Mouse (Mus musculus): ENCODE results near the gene Cenpo.
A peak's percentile ranks its signal among the peaks of the same experiment; 100 is the strongest.
"Not testable (repeated sequence)": the region's sequence is repeated elsewhere in the genome, so short reads cannot be mapped to it uniquely, and the experiment has no call there.

Gene Cenpo

DNA sequence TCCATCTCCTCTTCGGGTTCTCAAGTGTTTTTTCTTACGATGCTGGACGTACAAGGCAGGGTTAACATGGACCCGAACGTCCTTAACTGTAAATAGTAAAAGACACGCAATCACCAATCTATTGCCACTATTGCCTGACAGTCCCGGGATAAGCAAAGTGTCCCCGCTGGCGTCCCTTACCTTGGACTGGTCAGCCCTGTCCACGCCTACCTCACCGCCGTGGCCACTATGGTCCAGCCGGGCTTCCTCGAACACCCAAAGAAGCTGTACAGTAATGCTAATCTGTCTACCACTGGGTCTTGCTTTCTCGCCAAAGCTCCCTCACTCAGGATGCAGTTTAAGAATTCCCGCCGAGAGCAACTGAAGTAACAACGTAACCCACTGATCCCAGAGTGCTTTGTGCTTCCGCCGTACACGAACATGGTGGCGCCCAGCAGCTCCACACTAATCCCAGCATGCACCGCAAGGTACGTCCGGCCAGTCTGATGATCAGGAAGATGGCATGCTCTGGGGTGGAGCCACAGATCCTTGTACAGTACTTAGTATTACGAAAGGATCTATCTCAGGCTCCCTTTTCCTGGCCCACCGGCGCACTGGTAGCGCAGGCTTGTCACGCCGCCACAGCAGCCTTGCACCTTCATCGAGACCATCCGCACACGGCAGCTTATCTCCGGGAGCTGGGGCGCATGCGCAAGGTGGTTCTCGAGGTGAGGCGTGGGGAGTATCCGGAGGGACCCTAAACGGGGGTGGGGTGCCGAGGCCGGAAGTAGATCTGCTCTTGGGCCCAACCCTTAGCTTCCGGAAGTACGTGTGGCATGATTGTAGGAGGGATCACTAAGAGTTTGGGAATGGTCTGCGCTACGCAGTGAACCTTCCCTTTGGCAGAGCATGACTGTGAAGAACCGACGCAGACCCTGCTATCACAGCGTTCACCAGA, at the start of gene Cenpo, which contains the start of gene Ptrhd1:
Gene Cenpo, minus strand, starts transcription at position 723 of the 937 bp plus-strand sequence.
Gene Ptrhd1, plus strand, starts transcription at position 456 of the 937 bp plus-strand sequence.
- peak; percentile 94 to 95 for DNase-seq

DNA sequence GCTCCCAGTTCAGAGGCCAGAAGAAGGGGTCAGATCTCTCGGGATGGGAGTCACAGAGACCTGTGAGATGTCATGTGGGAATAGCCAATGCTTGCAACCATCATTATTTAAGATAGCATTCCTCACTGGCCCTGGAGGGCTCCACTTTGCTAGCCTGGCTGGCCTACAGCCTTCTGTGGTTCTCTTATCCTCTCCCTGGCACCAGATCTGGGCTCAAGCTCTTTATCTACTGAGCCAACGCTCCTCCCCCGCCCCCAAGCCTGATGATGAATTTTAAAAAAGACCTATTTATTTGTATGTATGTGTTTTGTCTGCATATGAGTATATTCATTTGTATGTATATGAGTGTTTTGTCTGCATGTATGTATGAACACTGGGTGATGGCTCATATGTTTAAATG, 45.8 kb upstream of the Cenpo start:
- DNase-seq: no peak

DNA sequence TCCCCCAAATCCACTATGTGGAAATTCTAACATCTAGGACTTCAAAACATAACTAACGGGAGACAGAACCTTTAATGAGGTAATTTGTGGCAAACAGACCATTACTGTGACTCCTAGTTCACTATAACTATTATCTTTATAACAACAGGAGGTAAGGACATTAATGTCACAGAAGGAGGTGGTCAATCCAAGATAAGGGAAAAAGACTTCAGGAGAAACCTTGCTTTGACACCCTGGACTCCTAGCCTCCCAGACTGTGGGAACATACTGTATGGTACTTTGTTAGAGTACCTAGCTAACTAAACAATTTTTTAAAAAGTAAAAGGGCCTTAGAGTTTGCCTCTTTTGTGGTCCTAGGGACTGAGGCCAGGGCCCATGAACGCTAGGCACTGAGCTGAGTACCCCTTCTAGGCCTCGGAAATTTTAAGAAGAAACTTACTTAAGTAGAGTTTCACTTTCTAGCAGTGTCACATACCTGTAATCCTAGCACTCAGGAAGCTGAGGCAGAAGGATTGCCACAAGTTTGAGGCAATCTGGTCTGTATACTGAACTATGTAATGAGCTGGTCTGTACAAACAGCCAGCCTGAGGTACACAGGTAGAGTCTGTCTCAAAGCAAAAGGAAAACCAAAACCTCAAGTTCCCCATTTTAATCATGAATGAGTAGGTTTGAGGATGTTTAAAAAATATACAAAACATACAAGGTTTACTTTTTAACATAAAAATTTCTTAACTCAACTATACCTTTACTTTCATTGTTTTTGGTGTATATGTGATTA, 45.1 kb upstream of the Cenpo start:
- no peak for DNase-seq

DNA sequence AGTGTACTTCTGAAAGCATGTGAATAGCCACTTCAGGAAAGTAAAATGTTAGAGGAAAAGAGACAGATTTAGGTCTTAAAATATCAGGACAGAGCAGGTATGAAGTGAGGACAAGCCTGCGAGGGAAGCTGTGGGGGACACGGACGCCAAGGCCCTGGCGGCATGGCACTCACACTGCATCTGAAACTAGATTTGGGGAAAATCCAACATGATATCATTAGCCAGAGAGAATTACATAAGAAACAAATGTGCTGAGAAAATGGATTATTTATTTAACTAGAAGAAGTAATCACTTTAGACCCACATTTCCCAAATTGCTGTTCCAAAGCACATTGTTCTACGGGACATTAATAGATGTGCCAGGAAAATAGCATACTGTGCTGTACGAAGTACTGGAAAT, 37.0 kb upstream of the Cenpo start:
- DNase-seq: no peak

DNA sequence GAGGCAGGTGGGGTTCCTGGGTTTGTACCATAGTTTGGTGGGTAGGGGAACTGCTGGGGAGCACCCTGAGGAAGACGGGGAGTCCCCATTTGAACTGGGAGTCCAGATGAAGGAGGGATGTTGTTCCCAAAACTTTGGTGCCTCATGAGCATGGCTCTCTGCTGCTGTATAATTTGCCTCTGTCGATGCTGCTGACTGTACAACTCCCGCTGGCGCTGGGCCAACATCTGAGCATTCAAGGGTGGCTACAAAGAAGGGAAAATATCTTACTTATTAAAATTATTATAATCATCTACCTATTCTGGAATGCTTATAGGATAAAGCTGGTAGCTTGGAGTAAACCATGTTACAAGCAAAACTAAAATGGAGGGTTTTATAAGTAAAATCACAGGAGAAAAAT, 33.7 kb upstream of the Cenpo start:
- DNase-seq: no peak

DNA sequence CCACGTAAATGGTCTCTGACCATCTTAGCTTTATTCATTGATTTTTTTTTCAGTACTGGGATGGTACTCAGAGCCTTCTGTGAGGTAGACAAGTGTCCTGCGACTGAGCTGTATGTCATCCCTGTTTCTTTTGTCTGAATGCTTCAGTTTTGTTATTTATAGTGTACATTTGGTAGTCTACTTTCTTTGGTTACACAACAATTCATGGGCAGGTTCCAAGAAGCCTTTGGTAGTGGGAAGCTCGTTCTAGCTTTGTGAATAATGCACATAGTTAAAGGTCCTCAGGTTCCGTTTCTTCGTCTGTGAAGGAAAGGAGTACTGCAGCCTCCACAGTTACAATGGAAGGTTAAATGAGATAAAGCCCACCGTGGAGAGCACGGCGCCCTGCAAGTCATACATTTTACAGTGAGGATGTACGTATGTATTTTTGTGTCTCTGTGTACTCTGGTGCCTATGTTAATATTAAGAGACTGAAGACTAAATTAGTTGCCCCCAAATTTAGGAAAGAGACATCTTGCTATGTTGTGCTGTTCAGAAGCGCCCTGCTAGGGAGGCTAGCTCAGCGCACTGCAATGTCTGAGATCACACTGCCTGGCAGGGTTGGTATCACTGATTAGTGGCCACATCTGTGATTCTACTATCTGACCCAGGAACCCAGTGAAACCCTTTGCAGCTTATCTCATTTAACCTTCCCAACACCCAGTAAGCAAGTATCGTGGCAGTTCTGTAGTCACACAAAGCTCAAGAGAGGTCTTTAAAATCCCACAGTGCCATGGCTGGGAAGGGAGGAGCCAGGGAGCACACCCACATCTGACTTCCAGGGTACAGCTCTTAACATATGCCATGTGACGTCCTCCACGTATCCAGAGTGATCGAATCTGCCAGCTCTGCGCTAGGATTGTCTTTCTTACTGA, 18.9 kb upstream of the Cenpo start:
- DNase-seq: no peak

DNA sequence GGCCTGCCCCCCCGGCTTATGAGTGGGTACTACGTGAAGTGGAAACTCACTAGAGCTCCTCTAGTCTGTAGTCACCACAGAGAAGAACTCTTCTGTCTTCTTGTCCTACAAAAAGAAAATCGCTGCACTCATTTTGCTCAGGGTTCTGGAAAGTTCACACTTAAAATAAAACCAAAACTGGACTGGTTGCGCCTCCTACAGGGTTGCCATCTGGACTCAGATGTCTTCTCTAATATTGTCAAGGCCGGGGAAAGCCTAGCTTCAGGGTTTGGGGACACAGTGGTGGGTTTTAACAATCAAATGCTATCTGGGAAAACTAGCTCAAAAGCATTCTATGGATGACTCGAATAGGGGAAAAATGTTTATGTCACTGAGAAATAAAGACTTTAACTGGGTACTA, 15.7 kb upstream of the Cenpo start:
- no peak for DNase-seq

DNA sequence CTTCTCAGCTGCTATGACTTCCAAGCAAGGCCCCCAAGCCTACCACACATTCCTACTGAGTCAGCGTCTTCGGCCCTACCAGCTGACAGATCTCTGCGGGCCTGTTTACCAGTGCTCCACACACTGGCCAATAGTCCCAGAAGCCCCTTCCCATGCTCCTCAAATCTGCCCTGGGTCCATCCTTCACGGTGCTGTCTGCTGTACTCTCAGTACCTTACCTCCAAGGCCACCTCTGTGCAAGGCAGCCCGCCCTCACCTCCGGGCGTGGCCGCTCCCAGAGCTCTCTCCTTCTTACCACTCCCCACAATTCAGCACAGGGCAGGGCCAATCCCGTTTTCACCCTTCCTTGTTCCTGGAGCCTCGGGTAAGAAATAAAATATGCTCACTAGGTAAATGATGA, 11.6 kb upstream of the Cenpo start:
- no peak for DNase-seq

DNA sequence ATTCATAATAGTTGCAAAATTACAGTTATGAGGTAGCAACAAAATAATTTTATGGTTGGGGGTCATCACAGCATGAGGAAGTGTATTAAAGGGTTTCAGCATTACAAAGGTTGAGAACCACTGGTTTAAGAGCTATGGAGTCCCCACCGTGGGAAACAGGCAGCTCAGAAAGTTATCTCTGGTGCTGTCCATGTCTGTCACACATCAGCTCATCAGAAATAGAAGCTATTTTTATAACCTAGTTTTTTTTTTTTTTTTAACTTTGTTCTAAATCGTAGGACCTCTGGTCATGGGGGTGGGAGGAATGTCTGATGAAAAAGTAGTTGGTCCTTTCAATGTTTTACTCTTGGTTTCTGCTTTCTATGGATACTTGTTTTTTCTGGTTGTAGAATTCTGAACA, 9.7 kb upstream of the Cenpo start:
- no peak for DNase-seq

DNA sequence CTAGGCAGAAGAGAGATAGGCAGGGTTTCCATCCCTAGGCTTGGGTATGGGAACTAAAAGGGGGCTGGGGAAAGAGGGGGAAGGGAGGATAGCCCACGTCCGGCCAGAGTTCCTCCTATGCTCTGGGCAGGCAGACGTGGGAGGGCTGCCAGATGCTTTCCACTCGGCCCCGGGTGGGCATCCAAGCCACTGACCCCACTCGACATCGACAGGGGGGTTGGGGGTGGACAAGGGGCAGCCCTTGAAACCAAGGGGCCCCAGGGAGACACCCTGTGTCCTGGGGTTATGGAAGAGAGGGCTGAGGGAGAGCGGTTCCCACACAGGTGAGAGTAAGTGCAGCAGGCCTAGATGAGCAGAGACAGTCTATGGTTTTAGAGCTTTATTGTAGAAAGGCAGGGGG, 6.2 kb upstream of the Cenpo start:
- DNase-seq: not testable (repeated sequence)

DNA sequence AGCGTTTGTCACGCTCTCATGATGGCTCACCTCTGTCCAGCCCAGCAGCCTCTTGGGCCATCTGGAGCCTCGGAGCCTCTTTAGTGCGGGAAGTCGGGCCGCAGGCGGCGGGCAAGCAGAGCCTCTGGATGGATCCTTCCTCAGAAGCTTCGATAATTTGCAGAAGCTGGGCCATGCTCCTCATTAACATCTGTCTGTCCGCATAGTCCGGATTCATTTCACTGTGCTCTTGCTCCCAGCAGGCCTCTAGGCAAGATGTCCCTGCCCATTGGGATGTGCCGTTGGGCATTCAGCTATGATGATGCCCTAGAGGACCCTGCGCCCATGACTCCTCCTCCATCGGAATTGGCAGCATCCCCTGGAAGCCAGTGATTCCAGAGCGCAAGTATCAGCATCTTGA, 3.4 kb upstream of the Cenpo start:
- DNase-seq: no peak

DNA sequence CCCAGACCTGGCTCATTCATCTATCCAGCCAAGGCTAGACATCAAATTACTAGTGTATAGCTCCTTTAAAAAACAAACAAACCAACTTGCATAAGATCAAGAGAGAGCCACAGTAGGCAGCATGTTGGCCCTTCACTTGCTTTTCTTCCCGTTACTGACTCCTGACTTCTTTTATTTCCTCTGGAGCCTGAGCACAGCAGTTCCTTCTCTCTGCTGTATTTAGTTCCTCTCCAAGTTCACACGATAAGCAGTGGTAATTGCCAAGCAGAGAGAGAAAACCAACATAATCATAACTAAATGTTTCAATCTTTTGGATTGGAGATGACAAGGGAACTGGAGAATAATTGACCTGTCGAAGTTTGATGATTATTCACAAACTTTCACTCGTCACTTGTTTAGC, 1.3 kb downstream of the Cenpo start:
- DNase-seq: no peak

DNA sequence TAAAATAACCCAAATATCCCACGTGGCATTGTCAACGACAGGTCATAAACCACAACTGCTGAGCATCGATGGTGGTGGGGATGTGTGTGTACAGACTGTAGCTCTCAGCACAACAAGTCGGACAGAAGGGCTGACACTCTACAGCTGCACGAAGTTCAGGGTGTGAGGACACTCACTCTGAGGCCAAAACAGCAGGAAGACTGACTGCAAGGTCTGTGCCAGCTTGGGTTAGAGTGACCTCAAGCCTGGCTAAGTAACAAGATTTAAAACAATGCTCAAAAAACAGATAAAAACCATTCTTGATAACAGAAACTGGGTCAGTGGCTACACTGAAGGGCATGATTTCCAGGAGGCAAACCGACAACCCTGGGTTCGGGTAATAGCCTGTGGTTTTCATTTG, 3.9 kb downstream of the Cenpo start:
- no peak for DNase-seq

DNA sequence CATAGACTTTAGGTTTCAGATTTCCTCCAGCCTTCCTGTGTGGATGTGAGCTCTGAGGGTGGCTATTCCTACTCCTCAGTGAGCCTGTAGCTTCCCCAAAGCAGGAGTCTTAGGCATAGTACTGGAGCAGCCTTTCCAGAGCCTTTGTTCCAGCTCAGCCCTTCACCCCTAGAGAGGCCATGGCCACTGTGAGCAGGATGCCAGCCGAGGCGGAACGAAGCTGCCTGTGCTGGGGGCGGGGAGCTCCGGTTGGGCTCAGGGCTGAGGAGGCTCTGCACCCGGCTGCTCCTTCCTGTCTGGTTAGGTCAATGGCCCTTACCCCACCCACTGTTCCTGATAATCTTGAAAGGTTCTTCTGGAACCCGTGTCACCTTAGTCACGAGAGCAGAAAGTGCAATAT, 21.2 kb downstream of the Cenpo start:
- DNase-seq: no peak

DNA sequence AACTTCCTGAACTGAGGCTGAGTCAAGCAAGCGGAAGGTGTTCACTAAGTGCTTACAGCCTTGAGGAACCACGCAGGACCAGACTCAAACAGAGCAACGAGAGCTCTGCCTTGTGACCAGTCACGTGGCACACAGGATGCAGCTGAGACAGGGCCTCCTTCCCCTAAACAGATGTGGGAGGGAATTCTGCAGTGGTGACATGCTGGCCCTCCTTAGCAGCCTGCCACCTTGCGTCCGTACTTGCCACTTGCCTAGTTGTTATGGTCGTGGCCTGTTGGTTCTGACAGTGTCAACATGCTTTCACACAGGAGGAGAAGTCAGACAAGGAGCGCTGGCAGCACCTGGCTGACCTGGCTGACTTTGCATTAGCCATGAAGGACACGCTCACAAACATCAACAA, 22.9 kb downstream of the Cenpo start:
- no peak for DNase-seq

DNA sequence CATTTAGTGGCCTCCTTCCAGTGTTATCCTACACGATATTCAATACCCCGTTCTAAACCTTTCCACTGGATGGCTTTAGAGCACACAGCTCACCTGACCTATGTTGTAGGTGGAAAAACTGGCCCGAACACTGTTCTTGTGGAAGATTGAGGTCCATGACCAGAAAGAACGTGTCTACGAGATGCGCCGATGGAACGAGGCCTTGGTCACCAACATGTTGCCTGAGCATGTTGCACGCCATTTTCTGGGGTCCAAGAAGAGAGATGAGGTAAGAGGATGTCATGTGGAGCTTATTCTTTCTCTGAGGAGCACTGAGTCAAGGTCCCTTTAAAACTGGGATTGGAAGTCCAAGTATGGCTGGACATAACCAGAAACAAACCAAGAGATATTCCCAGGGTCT, 24.9 kb downstream of the Cenpo start:
- DNase-seq: no peak

DNA sequence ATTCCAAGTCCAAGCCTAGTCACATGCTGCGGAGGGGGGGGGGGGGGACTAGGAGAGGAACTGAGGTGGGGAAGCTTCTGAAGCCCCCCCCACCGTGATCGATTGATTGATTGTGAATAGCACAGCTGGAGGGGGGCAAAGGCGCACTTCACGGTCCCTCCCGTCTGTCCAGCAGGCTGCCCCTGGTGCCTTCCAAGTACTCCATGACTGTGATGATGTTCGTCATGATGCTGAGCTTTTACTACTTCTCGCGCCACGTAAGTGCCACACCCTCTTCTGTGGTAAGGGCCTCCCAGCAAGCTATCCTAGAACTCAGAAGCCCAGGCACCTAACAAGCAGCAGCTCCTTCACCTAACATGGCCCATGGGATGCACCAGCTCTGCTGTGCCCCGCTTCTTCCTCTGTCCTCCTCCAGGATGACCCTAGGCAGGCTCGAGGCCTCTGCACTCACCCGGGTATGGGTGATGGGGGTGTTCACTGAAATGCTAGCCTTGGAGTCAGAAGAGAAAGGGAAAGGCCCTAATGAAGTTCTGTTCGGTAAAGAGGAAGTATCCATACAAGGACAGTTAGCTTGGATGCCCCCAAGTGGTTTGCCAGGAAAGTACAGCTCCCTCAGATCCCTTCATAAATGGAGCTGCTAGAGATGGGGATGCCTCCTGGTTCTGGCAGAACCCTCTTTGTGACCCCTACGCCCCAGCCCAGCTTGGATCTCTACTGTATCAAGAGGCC, 25.5 kb downstream of the Cenpo start:
- DNase-seq: peak; percentile 42 to 43

DNA sequence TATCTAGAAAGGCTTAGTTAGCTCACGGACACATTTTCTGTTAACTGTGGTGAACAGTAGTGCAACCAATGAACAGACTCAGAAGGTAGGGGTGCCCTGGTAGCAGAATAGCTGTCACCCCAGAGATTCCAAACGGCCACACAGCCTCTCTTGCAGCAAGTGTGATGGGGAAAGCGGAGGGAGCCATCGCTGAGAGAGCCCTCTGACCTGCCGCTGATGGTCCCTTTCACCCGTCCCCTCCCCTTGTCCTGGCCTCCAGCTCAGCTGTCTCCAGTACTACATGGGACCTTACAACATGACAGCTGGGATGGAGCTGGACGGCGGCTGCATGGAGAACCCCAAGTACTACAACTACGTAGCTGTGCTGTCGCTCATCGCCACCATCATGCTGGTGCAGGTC, 28.0 kb downstream of the Cenpo start:
- no peak for DNase-seq

DNA sequence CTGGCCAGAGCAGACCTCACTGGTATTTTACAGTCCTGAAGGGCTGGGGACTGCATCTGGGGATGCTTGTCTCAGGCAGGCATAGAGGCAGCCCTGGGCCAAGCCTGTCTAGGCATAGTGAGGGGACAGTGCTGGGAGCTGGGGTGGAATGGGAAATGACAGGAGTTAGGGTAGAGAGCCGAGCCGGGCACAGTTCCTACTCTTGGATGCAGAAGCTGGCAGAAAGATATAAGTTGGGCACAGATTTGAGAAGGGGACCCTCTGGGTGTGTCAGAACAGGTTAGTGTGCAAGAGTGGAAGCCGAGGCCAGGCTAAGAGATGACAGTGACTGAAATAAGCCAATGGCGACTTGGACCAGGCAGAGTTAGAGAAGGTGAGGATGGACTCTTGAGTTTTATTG, 31.9 kb downstream of the Cenpo start:
- DNase-seq: no peak

DNA sequence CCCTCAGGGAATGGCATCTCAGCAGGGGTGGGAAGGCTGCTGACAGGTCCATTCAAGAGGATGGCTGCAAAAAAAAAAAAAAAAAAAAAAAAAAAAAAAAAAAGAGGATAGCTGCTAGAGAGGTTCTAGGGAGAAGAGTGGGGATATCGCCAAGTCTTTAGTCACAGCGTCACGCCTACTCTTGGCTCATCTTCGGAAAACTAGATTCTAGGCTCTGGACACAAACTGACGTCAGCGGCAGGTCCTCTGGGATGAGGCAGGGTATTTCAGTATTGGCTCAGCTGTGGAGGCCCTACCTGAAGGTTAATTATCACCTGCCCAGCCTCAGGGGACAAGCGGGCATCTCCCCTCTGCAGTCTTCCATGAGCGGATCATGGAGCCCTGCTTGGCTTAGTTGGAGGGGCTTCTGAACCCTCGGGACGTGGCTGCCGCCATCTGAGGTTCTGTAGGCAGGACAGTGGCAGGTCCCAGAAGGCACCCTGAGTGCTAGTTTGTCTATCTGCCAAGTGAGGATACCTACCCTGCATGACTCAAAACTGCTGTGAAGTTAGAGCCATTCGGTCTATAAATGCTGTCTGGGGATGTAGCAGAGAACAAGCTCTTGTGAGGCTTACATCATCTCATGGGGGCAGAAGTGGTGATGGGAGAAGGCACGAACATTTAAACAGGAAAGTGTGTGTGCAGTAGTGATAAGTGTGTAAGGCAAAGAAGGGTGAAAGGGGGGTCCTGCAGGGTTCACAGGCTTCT, 32.5 kb downstream of the Cenpo start:
- no peak for DNase-seq

DNA sequence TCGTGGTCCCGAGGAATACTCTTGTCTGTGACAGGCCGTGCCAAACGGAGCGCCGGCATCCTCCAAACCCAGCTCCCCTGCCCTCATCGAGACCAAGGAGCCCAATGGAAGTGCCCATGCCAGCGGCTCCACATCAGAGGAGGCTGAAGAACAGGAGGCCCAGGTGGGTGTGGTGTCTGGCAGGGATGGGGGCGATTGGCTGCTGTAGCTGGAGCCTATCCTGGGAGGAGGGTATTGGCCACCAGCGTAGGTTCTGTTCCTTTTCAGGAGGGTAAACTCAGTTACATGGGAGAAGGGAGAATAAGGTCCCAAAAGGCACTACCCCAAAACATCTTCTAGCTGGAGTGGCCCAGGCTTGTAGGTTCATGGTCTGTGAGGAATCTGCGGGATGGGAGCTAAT, 34.8 kb downstream of the Cenpo start:
- DNase-seq: no peak

Measured in thymus, postnatal 36 days (tissue).